Mouse (Mus musculus) intestine, postnatal 0 days (tissue): Measurements from ENCODE around the gene Ddit4. TPM values are rescaled to one million over a fixed set of nuclear protein-coding genes. Genes with fewer than 3 reads are reported as not detected.
A peak's percentile ranks its signal among the peaks of the same experiment; 100 is the strongest.

ENCODE experiments used
- ATAC-seq: fragments of 200-750 bp; cut with Nextera tagmentation; 2 replicates; pipeline ENCODE4 v1.8.0; 2017; ENCODE audit warnings: mild to moderate bottlenecking, moderate TSS enrichment, moderate library complexity
- H3K27ac ChIP-seq: fragments of 300-500 bp; sonication (generic); 2 replicates; pipeline ENCODE4 v1.5.1; 2014; ENCODE audit warnings: mild to moderate bottlenecking, low read depth, low read length, moderate library complexity
- H3K27me3 ChIP-seq: fragments of 300-500 bp; sonication (generic); replicated peaks from 2 replicates; pipeline ENCODE4 v1.6.1; 2014; ENCODE audit warnings: low read length, mixed read lengths; ENCODE audit not compliant: control insufficient read depth, insufficient read depth
- H3K36me3 ChIP-seq: fragments of 300-500 bp; sonication (generic); 2 replicates; pipeline ENCODE4 v1.6.1; 2014; ENCODE audit warnings: mild to moderate bottlenecking, moderate library complexity; ENCODE audit not compliant: control insufficient read depth, insufficient read depth
- H3K4me1 ChIP-seq: fragments of 300-500 bp; sonication (generic); replicated peaks from 2 replicates; pipeline ENCODE4 v1.6.1; 2014; ENCODE audit warnings: antibody characterized with exemption, low read length, mixed read lengths; ENCODE audit not compliant: control insufficient read depth, insufficient read depth
- H3K4me2 ChIP-seq: fragments of 300-500 bp; sonication (generic); replicated peaks from 2 replicates; pipeline ENCODE4 v1.6.1; 2014; ENCODE audit warnings: low read depth, mild to moderate bottlenecking, moderate library complexity
- H3K4me3 ChIP-seq: fragments of 300-500 bp; sonication (generic); 2 replicates; pipeline ENCODE4 v1.5.1; 2014; ENCODE audit warnings: low read depth, low read length
- H3K9ac ChIP-seq: fragments of 300-500 bp; sonication (generic); 2 replicates; pipeline ENCODE4 v1.6.1; 2014; ENCODE audit warnings: mild to moderate bottlenecking, low read depth, low read length
- H3K9me3 ChIP-seq: fragments of 300-500 bp; sonication (generic); 2 replicates; pipeline ENCODE4 v1.6.1; 2016; ENCODE audit warnings: mixed run types; ENCODE audit not compliant: control insufficient read depth
- CTCF ChIP-seq: sonication (generic); IDR thresholded peaks from 2 replicates; pipeline ENCODE4 v1.5.1; 2016; ENCODE audit warnings: low read depth, mild to moderate bottlenecking, control low read depth, antibody characterized with exemption, moderate library complexity
- WGBS: fragments of 180-500 bp; shearing (Covaris S2); extraction: QIAGEN DNeasy Blood & Tissue Kit; methylation state at CpG from one replicate; pipeline ENCODE4 v1.1.7; 2014; 5-methylcytosine and 5-hydroxymethylcytosine counted together
- polyA plus RNA-seq: library from polyadenylated mRNA; unstranded; fragments of >200 nt; fragmentation: Nextera tagmentation; extraction: Ambion mirVana; gene quantifications from 2 replicates; pipeline ENCODE4 v1.2.1, GENCODE M21; 2015

The Ddit4 gene
- polyA plus RNA-seq, 1 experiment from 2014 or later, result 17.8 TPM

DNA sequence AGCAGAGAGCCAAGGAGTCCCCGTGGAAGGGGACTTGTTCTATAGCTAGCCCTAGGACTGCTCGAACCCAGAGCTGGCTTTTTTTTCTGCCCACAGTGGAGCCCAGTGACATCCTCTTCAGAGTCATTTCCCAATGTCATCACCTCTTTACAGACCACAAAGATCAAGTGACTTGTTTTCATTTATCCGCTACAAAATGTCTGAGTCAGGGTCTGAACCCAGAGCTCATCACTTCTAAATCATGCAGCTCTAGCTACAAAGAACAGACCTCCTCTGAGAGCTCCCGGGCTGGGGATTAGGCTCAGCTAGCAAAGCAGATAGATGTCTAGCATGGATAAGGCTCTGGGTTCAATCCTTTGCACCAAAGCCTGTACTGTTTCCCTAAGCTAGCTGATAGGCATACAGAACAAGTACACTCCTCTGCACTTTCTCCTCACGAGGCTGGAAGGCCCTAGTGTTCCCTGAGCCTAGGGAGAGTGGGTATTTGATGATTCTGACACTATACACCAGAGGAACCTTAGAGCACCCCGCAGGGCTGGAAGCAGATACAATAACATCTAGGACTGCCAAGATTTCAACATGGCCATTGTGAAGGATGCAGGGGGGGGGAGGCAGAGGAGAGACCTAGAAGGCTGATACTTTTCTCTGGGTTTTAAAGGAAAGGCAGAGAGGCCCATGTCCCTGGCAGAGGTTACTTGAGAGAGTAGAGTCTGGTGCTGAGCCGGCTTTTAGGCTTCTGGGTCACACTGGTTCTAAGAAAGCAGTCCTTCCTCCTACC is 4.1 kb downstream of the Ddit4 start:
- Histone ChIP-seq H3K27ac (0 out of 2 replicates have a peak overlapping the region, but pooled peaks have one; percentile 86), H3K4me3 (no peak overlapping the region)
- ATAC-seq, result no peak

DNA sequence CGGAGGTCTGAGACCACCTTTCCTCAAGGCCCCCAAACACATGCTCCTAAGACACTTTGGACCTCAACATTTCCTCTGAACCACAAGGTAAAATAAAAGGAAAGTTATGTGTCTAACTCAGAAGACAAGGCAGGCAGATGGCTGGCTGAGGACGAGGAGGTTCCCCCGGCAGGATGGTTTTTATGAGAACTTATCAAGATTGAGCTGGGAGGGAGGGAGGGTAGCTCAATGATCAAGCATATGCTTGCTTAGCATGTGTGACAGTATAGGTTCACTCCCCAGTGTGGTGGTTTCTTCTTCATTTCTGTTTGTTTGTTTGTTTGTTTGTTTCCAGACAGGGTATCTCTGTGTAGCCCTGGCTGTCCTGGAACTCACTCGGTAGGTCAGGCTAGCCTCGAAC is 5.3 kb downstream of the Ddit4 start:
- no peak for ATAC-seq
- no peak overlapping the region for H3K9ac ChIP-seq
- H3K4me3 ChIP-seq, result no peak overlapping the region
- TF ChIP-seq CTCF, result no peak
- no peaks in the 10 kb centered on the region for H3K9me3 ChIP-seq
- 0 out of 2 replicates have a peak, but pooled peaks cover 8% of the 10 kb centered on the region for H3K4me1 ChIP-seq
- peaks cover 9% of the 10 kb centered on the region; the same call in 1 of the 2 replicates for H3K36me3 ChIP-seq
- H3K27me3 ChIP-seq, result no peaks in the 10 kb centered on the region
- H3K4me2 ChIP-seq, result no peak overlapping the region
- 81% methylated on average over 5 of the region's 5 CpGs for WGBS
- H3K27ac ChIP-seq, result no peak overlapping the region

More for the DNA sequence above, 4.1 kb downstream of the Ddit4 start:
- Histone ChIP-seq H3K27me3 (no peaks in the 10 kb centered on the region), H3K4me2 (no peak overlapping the region), H3K9ac (no peak overlapping the region), H3K36me3 (peaks cover 9% of the 10 kb centered on the region; the same call in 1 of the 2 replicates), H3K9me3 (no peaks in the 10 kb centered on the region), H3K4me1 (0 out of 2 replicates have a peak, but pooled peaks cover 8% of the 10 kb centered on the region)
- TF ChIP-seq CTCF, result no peak
- WGBS, result 65% methylated on average over 7 of the region's 7 CpGs

DNA sequence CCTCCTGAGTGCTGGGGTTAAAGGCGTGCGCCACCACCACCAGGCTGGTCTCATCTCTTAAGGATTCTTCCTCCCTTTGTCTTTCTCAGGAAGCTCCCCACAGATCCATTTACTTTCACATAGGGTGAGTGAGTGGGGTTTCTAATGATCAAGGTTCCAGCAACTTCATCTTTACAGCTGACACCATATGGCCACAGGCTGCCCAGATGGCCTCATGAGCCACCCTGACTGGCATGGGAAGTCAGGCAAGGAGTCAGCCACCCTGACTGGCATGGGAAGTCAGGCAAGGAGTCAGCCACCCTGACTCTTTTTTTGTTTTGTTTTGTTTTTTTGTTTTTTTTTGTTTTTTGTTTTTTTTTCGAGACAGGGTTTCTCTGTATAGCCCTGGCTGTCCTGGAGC is 6.2 kb downstream of the Ddit4 start:
- Histone ChIP-seq H3K9ac (no peak overlapping the region), H3K36me3 (peaks cover 8% of the 10 kb centered on the region; the same call in 1 of the 2 replicates), H3K4me3 (no peak overlapping the region), H3K27me3 (no peaks in the 10 kb centered on the region), H3K4me2 (no peak overlapping the region), H3K9me3 (no peaks in the 10 kb centered on the region), H3K4me1 (0 out of 2 replicates have a peak, but pooled peaks cover 8% of the 10 kb centered on the region), H3K27ac (no peak overlapping the region)
- no peak for ATAC-seq
- 91% methylated on average over 3 of the region's 3 CpGs for WGBS
- no peak for TF ChIP-seq CTCF

DNA sequence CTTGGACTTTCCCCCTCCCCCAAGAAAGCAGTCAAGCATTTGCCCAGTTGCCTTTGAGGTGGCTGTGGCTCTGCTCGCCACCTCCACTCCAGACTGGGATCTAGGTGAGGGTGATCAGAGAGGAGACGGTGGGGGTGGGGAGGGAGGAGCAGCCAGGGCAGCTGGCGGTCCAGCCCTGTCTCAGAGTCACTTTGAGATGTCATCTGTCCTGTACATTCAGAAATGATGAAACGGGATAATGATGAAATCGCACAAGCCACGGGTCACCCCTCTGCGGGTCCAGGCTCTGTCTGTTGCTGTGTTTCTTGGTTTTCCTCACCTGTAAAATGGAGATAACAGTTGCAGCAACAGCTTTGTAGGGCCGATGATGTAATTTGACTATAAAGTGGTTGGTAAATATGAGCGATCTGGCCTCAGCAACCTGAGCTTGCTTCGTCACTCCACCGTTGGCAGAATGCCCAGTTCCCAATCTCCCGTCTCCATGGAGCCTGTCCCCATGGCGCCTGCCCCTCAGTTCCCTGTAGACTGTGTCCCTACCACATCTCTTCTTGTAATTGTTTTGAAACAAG is 8.1 kb downstream of the Ddit4 start:
- peak overlapping the region; percentile 40 for H3K9ac ChIP-seq
- no peaks in the 10 kb centered on the region for H3K27me3 ChIP-seq
- H3K27ac ChIP-seq, result peak overlapping the region; percentile 52
- no peaks in the 10 kb centered on the region for H3K36me3 ChIP-seq
- H3K4me3 ChIP-seq, result peak overlapping the region; percentile 20; the same call in 1 of the 2 replicates
- 18% methylated on average over 13 of the region's 13 CpGs for WGBS
- no peak for TF ChIP-seq CTCF
- peak overlapping the region; percentile 66 for H3K4me2 ChIP-seq
- ATAC-seq, result peak; percentile 86
- H3K9me3 ChIP-seq, result no peaks in the 10 kb centered on the region
- H3K4me1 ChIP-seq, result 0 out of 2 replicates have a peak, but pooled peaks cover 6% of the 10 kb centered on the region

DNA sequence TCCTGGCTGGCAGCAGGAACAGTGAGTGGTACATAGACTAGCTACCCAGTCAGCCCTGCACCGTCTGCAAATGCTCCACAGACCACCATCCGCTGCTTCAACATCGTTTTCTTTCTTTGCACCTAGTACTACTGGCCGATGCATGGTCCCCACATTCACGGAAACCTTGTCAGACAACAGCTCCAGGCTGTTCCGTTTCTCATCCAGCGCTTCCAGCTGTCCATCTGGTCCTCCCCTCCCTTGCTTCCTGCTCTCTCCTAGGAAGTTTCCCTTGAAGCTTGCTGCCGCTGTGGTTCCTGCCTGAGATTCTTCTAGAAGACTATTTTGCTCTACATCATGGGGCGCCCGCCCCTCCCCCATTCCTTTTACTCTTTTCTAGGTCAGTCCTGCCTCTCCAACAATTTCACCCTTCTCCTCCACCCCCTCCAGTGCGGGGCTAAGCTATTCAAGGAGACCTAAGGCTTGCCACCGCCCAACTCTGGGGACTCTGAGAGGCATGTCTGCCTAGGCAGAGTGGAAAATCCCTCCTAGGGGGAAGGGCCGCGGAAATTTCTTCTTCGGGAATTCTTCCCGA is 8.7 kb downstream of the Ddit4 start:
- peak overlapping the region; percentile 66 for H3K4me2 ChIP-seq
- peak overlapping the region; percentile 40 for H3K9ac ChIP-seq
- ATAC-seq, result peak; percentile 36
- H3K27ac ChIP-seq, result peak overlapping the region; percentile 52
- H3K4me3 ChIP-seq, result peak overlapping the region; percentile 20
- no peaks in the 10 kb centered on the region for H3K9me3 ChIP-seq
- 0 out of 2 replicates have a peak, but pooled peaks cover 5% of the 10 kb centered on the region for H3K4me1 ChIP-seq
- H3K27me3 ChIP-seq, result no peaks in the 10 kb centered on the region
- no peaks in the 10 kb centered on the region for H3K36me3 ChIP-seq
- 2% methylated on average over 16 of the region's 16 CpGs for WGBS
- TF ChIP-seq CTCF, result no peak

DNA sequence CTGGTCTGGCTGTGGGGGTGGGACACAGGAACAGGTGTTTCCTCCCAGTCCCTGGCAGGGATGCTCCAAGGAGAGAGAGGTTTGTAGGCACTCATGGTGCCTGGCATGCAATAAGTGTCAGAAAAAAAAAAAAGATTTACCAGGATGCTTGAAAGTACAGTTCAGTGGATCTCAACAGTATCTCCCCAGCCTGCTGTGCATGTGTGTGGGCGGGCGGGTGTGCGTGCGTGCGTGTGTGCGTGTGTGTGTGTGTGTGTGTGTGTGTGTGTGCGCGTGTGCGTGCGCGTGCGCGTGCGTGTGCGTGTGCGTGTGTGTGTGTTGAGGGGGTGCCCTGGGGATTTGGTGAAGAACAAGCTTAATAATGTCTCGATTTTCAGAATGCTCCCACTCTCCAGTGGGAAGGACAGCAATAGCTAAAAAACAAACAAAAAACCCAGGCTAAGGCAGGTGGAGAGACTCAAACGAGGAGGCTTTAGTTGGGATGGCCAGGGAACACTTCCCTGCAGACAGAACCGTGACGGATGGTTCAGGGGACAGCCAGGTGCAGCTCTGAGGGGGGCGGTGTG is 9.3 kb downstream of the Ddit4 start:
- H3K4me1 ChIP-seq, result 0 out of 2 replicates have a peak, but pooled peaks cover 5% of the 10 kb centered on the region
- H3K27me3 ChIP-seq, result no peaks in the 10 kb centered on the region
- H3K4me3 ChIP-seq, result peak overlapping the region; percentile 20
- no peak for ATAC-seq
- H3K9ac ChIP-seq, result peak overlapping the region; percentile 40
- 0 out of 2 replicates have a peak overlapping the region, but pooled peaks have one; percentile 52 for H3K27ac ChIP-seq
- H3K36me3 ChIP-seq, result no peaks in the 10 kb centered on the region
- TF ChIP-seq CTCF, result no peak
- 50% methylated on average over 19 of the region's 21 CpGs for WGBS
- no peaks in the 10 kb centered on the region for H3K9me3 ChIP-seq
- peak overlapping the region; percentile 66 for H3K4me2 ChIP-seq
